Mouse (Mus musculus) G1E (cell line): ENCODE results near the gene Fdps.

Source experiments
- CTCF ChIP-seq: IDR thresholded peaks from 2 replicates; pipeline ENCODE4 v1.5.1; 2012; ENCODE audit warnings: low read depth, low read length, inconsistent platforms, mixed read lengths
- GATA1 ChIP-seq: IDR thresholded peaks from 2 replicates; pipeline ENCODE4 v1.6.1; 2012; ENCODE audit warnings: borderline replicate concordance, low read length, inconsistent platforms, mixed read lengths
- POLR2AphosphoS5 ChIP-seq: IDR thresholded peaks from 2 replicates; pipeline ENCODE4 v1.6.1; 2012; ENCODE audit warnings: low read depth, low read length, inconsistent platforms; ENCODE audit not compliant: insufficient replicate concordance
- TAL1 ChIP-seq: conservative IDR thresholded peaks from 2 replicates; pipeline ENCODE4 v1.6.1; 2012; ENCODE audit warnings: low read depth, low read length, inconsistent platforms, mixed read lengths

- TF ChIP-seq TAL1 = no peak
- no peak for TF ChIP-seq CTCF
- no peak for TF ChIP-seq GATA1
- TF ChIP-seq POLR2AphosphoS5 = no peak
Measured at GRCm38 (mm10) chr3:89089882-89090591, 11.7 kb downstream of the Fdps start.
